Mouse (Mus musculus) adrenal gland, adult 8-10 months (tissue): ENCODE measurements around the gene Naif1. TPM values are rescaled to one million over a fixed set of nuclear protein-coding genes. Genes with fewer than 3 reads are reported as not detected.

Experiments used
- DNase-seq: peaks from one replicate; pipeline ENCODE4 v3.0.0; 2022
- total RNA-seq, 4 experiments: library from RNA; stranded (reverse); gene quantifications; 2 replicates each; pipeline ENCODE4 v1.2.4; 2022

The Naif1 gene
- total RNA-seq, 4 experiments from 2014 or later, result 4.2 to 5.5 (median 5.0) TPM

DNA sequence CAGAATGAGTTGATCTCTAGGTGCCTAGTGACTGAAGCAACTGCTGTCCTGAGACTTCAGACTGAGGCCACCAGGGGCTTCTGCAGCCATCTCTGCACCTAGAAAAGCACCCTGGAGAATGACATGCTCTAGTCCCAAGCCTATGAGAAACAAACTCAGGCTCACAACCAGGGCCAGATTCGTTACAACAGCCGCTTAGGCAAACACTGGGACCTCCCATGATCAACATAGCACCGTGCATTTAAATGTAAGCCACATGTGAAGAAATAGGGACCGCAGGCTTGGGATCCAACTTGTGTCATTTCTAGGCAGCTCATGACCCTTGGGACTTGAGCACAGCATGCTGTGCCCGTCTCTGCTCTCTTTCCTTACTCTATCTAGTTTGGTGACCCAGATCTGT is 22.5 kb upstream of the Naif1 start:
- DNase-seq, result no peak

DNA sequence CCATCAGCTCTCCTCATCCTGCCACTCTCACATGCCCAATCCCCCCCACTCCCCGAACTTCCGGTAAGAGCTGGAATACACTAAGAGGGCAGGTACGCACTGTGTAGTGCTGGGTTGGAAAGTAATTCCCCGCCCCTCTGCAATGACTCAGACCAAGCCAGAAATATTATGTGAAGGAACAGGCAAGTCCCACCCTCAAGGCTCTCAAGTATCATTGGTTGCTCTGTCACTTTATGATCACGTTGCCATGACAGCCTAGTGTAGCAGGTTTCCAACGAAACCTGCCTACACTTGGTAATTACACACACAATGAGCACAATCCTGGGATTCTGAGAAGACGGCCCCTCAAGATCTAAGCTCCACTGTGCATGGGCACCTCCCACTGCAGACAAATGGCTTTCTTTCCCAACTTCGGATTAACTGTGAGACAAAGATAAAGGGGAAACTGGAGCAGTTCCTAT is 22.0 kb upstream of the Naif1 start:
- DNase-seq, result no peak

GRCm38 (mm10) chr2:32429215-32429891 is 20.9 kb upstream of the Naif1 start:
- DNase-seq, result no peak

- peak; percentile 62 for DNase-seq
Measured at GRCm38 (mm10) chr2:32430701-32431676, 19.3 kb upstream of the Naif1 start.

GRCm38 (mm10) chr2:32436686-32437372 is 13.4 kb upstream of the Naif1 start:
- DNase-seq, result no peak

DNA sequence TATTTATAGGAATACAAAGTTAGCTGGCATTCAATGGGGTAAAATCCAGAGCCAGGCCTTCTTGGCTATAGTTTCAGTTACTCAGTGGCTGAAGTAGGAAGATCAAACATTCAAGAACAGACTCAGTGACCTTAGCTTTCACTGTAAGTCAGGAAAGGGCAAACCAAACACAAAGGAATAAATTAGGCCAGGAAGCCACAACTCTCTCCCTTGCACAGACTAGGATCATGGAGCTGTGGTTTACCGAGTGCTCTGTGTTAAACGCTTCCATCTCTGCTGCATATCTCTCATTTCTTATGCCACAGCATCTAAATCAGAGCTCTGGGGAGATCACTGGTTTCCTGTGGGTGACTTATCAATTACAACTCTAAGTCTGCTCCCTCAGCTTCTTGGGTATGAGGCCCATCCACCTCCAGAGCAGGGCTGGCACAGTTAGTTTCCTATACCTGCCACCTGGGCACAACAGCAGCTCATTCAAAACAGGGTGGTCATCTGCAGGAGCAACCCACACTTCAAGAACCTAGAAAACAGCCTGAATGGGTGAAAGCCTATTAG is 12.6 kb upstream of the Naif1 start:
- no peak for DNase-seq

GRCm38 (mm10) chr2:32438733-32439132 is 11.5 kb upstream of the Naif1 start:
- DNase-seq, result no peak

DNA sequence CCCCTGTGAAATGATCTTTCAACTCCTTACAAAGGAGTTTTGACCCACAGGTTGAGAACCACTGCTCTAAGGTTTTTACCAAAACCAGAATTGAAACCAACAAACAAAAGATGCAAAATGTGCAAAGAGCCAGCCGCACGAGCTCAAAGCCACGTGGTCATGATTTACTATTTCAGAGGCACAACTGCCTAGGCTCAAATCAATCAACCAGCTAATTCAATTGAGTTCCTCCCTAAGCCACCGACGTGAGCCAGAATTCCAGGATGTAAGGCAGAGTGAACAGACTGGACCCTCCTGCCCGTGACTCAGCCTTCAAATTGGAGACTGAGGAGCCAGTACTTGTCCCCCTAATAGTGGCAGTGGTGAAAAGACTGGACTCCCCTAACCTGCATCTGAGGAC is 11.1 kb upstream of the Naif1 start:
- DNase-seq, result no peak

DNA sequence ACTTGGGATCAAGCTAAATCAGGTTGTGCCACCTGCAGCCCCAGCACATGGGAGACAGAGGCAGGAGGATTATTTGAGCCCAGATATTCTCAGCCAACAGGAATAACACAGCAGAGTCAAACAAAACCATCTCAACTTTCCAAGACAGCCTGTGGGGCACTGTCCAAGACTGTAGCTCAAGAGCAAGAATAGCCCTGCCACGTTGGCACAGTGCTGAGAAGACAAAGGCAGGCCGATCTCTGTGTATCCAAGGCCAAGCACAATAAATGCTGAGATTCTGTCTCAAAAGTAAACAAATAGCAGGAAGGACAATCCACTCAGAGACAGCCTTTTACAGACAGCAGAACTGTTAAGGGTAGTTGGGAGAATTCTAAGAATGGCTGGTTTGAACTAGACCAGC is 10.1 kb upstream of the Naif1 start:
- DNase-seq, result no peak

GRCm38 (mm10) chr2:32440632-32441031 is 9.6 kb upstream of the Naif1 start:
- no peak for DNase-seq

DNA sequence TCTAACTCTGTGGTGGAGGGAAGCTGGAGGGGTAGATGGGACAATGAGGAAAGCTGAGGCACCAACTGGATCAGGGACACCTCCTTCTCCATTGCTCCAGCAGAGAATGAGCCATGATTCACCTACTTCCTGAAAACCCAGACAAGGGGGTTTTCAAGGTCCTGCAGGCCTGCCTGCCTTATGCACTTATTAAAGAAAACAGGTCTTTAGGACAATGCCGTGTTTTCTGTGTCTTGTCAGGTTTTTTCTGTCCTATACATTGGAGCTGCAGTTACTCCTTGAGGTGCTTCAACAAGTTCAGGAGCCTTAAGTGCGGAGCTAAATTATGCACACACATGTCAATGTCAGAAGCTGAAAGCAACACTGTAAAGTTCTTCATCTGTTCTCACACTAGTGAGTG is 8.7 kb upstream of the Naif1 start:
- DNase-seq, result no peak

DNA sequence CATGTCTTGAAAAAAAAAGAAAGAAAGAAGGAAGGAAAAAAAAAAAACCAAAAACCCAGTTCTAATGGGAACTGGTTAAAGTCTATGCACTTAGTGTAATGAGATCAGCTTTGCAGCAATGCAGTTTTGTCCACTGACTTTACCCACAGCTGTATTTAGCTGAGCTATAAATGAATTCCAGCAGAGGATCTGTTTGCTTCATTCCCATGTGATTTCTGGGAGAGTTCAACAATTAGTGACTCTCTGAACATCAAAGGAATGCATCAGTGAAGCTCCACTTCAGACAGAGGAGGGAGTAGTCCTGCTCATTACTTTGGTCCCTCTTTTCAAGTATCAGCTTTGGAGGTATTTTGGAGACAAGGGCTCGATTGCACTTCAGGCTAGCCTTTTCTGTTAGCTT is 4.7 kb upstream of the Naif1 start:
- no peak for DNase-seq

- no peak for DNase-seq
Measured at GRCm38 (mm10) chr2:32447264-32447936, 2.9 kb upstream of the Naif1 start.

DNA sequence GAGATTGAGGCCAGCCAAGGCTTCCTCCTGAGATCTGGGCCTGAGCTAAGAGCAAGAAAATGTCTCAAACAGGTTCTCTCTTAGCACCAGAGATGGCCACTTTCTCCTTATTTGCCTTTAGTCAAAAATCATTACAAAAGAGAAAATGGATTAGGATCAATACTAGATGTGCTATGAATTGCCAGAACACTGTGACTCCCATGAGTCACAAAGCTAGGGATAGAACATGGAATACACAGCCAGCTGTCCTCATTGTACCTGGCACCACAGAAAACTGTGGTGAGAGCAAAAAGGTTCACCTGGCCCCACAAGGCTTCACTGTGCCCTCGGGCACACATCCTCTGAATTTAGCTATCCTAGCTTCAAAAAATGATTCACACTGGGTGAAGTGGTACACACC is 1.8 kb upstream of the Naif1 start:
- no peak for DNase-seq

GRCm38 (mm10) chr2:32450881-32451844 is 906 bp downstream of the Naif1 start, which contains the start of gene Slc25a25:
Slc25a25 (minus strand) TSS chr2:32451445.
- peak; percentile 96 for DNase-seq

DNA sequence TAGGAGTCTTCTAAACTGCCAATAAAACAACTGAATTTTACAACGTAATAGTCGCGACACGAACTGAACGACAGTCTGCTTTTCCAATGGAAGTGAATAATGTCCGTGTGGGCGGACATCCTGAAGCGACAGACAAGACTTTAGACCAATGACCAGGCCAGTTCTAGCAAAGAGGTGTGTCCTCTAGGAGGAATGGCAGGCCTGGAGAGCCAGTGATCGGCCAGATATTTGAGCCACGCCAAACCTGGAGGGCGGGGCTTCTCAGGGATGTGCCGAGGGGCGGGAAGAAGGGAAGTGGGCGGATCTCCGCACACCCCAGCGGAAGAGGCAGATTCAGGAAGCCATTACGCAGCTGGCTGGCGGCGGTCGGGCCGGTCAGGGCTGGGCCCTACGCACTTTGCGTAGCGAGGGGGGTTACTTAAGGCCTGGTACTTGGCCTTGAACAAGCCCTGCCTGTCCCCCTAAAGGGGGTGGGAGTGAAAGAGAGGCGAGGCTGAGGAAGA is 1.7 kb downstream of the Naif1 start:
- DNase-seq, result peak; percentile 99

GRCm38 (mm10) chr2:32452441-32452971 is 2.2 kb downstream of the Naif1 start:
- DNase-seq, result peak; percentile 66

DNA sequence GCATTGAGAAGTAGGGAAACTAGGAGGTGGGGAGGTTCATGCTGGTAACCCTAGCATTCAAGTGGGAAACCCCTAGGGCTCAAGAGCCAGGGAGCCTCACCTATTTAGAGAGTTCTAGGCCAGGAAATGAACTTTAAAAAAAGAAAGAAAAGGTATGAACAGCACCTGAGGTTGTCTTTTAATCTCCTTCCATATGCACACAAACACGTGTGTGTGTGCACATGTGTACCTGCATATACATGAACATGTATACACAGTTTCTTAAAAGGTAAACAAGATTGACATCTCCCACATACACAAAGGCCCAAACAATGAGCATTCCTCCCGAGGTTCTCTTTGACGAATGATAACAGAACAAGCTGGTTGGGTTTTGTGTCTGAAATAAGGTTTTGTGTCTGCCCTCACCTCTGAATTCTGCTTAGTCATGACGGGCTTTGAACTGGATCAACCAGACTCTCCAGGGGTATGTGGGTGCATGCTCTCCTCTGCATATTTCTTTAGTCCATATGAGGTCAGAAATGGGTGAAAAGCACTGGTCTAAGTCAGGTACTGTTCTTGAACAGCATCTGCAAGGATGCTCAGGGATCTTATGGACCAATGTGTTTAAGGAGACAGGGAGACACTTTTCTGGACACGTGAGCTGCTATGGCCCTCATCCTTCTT is 3.5 kb downstream of the Naif1 start:
- no peak for DNase-seq

DNA sequence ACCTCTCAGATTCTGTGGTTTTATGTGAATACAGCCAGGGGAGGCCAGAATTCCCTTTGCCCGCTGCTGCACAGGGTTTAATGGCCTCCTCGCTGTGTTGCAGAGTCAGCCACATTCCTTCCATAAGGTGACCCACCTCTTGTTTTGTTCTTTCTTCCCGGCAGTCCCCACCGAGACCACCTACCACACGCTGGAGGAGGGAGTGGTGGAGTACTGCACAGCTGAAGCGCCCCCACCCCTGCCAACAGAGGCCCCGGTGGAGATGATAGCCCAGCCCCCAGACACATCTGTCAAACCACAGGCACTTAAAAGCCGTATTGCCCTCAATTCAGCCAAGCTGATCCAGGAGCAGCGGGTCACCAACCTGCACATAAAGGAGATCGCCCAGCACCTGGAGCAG is 4.4 kb downstream of the Naif1 start:
- DNase-seq, result no peak

GRCm38 (mm10) chr2:32455101-32455500 is 4.8 kb downstream of the Naif1 start:
- no peak for DNase-seq
